ENCODE assay signal across 23 mouse cellular contexts in the genomic region with DNA sequence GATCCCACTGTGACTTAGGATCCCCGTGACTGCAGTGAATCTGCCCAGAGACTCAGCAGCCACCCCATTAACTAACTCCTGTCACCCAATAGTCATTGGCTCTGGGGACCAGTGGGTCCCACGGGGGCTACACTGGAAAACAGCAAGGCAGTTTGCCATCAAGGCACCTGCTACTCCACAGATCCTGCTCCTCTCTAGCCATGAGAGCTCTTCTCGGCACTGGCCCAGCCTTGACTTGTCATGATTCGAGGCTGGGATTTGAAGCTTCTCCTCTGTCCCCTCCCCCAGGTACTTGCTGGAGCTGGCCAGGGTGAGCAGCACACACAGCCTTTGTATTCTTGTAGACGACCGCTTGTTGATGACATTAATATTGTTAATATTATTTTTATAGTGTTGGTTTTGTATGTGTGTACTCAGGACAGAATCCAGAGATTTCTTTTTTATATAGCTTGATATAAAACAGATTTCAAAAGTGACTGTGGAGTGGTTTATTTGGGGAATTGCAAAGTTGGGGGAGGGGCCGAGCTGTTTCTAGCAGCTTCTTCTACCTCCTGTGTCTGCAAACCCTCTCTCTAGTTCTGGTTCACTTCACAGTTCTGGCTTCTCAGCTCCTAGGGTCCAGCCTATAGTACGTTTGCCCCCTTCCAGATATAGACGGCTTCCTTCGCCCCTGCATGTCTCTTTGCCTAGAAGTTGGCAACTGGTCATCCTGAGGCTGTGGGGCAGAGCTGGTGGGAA. TPM values are rescaled to one million over a fixed set of nuclear protein-coding genes. Genes with fewer than 3 reads are reported as not detected.
DNase-seq lines count a peak whose midpoint lies in the region; ATAC-seq and TF ChIP-seq lines count a peak whose summit lies in the region.
"Had no signal": no experiment of that assay in that cellular context is flagged by ENCODE, and none has a peak within 500 bp of the region (broad histone marks: within the 10 kb centered on the region; RNA-seq: fewer than 3 reads in every experiment).

No protein-coding gene starts in this region.

- H3K4me1 ChIP-seq in liver, embryonic 12.5 days, result peaks cover 42% of the 10 kb centered on the region
- H3K4me1 ChIP-seq in liver, embryonic 11.5 days (replicated peaks; ENCODE audit: control insufficient read depth, insufficient read depth, low read length), result peaks cover 15% of the 10 kb centered on the region
- no peaks in the 10 kb centered on the region; the same call in 1 of the 2 replicates for H3K4me1 ChIP-seq in intestine, postnatal 0 days (replicated peaks; ENCODE audit: control insufficient read depth, insufficient read depth, low read length)
- H3K4me1 ChIP-seq in midbrain, embryonic 16.5 days (ENCODE audit: control insufficient read depth, insufficient read depth, low read length), result no peaks in the 10 kb centered on the region
- H3K4me1 ChIP-seq: midbrain, embryonic 12.5 days had no signal

- no peak for DNase-seq in gastrocnemius, adult 2 months
- DNase-seq in gastrocnemius, postnatal 10 days, result no peak
- no peak for DNase-seq in liver, embryonic 11.5 days (ENCODE audit: low spot score)
- peak; percentile 66 for DNase-seq in NIH3T3 (ENCODE audit: low read depth)
- DNase-seq in right cerebral cortex, adult 2 months (ENCODE audit: low spot score in 2 of 2), result no peak
- DNase-seq: adrenal gland, adult 8-10 months; cerebellum, adult 2 months; lung, adult 18-20 months; thymus, adult 18-20 months; thymus, postnatal 36 days had no signal

- no peak overlapping the region for H3K4me3 ChIP-seq in gastrocnemius, adult 2 months
- no peak overlapping the region for H3K4me3 ChIP-seq in liver, embryonic 12.5 days
- H3K4me3 ChIP-seq in liver, embryonic 11.5 days (ENCODE audit: low read depth, low read length), result no peak overlapping the region
- H3K4me3 ChIP-seq in intestine, postnatal 0 days (ENCODE audit: low read depth, low read length), result no peak overlapping the region
- H3K4me3 ChIP-seq in midbrain, embryonic 16.5 days (ENCODE audit: low read depth, low read length), result no peak overlapping the region
- H3K4me3 ChIP-seq: limb, embryonic 12.5 days; midbrain, embryonic 12.5 days had no signal

- H3K27me3 ChIP-seq in liver, embryonic 12.5 days (replicated peaks), result peaks cover 31% of the 10 kb centered on the region
- peaks cover 3% of the 10 kb centered on the region; the same call in 1 of the 2 replicates for H3K27me3 ChIP-seq in liver, embryonic 11.5 days (replicated peaks; ENCODE audit: control insufficient read depth, insufficient read depth, low read length)
- 0 out of 2 replicates have a peak, but pooled peaks cover 25% of the 10 kb centered on the region for H3K27me3 ChIP-seq in intestine, postnatal 0 days (replicated peaks; ENCODE audit: control insufficient read depth, insufficient read depth, low read length)
- H3K27me3 ChIP-seq in midbrain, embryonic 16.5 days (ENCODE audit: control insufficient read depth, insufficient read depth, low read depth, low read length), result peaks cover 21% of the 10 kb centered on the region

- ATAC-seq in liver, embryonic 12.5 days, result no peak
- no peak for ATAC-seq in liver, embryonic 11.5 days (replicated peaks; ENCODE audit: low FRiP score)
- ATAC-seq in intestine, postnatal 0 days, result no peak
- no peak for ATAC-seq in midbrain, embryonic 16.5 days
- ATAC-seq: forebrain, embryonic 14.5 days; hindbrain, embryonic 16.5 days had no signal

- 68% methylated on average over 10 of the region's 10 CpGs for WGBS in liver, embryonic 12.5 days (ENCODE audit: insufficient replicate concordance)
- 71% methylated on average over 10 of the region's 10 CpGs for WGBS in liver, embryonic 11.5 days
- WGBS in intestine, postnatal 0 days, result 57% methylated on average over 10 of the region's 10 CpGs
- WGBS in midbrain, embryonic 16.5 days, result 66% methylated on average over 10 of the region's 10 CpGs

- peak overlapping the region; percentile 56 for H3K27ac ChIP-seq in gastrocnemius, adult 2 months
- peak overlapping the region; percentile 29; the same call in 1 of the 2 replicates for H3K27ac ChIP-seq in liver, embryonic 12.5 days
- H3K27ac ChIP-seq in liver, embryonic 11.5 days (ENCODE audit: low read depth, low read length), result no peak overlapping the region
- peak overlapping the region; percentile 21; the same call in 1 of the 2 replicates for H3K27ac ChIP-seq in intestine, postnatal 0 days (ENCODE audit: low read depth, low read length)
- no peak overlapping the region for H3K27ac ChIP-seq in midbrain, embryonic 16.5 days (ENCODE audit: low read length)
- H3K27ac ChIP-seq: limb, embryonic 12.5 days; midbrain, embryonic 12.5 days had no signal

- intact Hi-C loops in gastrocnemius, adult 2 months (cut with DNase I), result no loop called here

- H3K36me3 ChIP-seq in liver, embryonic 12.5 days, result peaks cover 55% of the 10 kb centered on the region
- peaks cover 27% of the 10 kb centered on the region for H3K36me3 ChIP-seq in liver, embryonic 11.5 days (ENCODE audit: control insufficient read depth, insufficient read depth, low read length)
- H3K36me3 ChIP-seq in intestine, postnatal 0 days (ENCODE audit: control insufficient read depth, insufficient read depth), result no peaks in the 10 kb centered on the region; the same call in 1 of the 2 replicates
- no peaks in the 10 kb centered on the region for H3K36me3 ChIP-seq in midbrain, embryonic 16.5 days (ENCODE audit: control insufficient read depth, insufficient read depth, low read length)
- H3K36me3 ChIP-seq: limb, embryonic 12.5 days; midbrain, embryonic 12.5 days had no signal

- no peak overlapping the region for H3K4me2 ChIP-seq in liver, embryonic 12.5 days
- H3K4me2 ChIP-seq in liver, embryonic 11.5 days, result no peak overlapping the region
- no peak overlapping the region for H3K4me2 ChIP-seq in intestine, postnatal 0 days (replicated peaks; ENCODE audit: low read depth)
- no peak overlapping the region for H3K4me2 ChIP-seq in midbrain, embryonic 16.5 days (ENCODE audit: low read length)
- H3K4me2 ChIP-seq: limb, embryonic 12.5 days; midbrain, embryonic 12.5 days had no signal

- TF ChIP-seq CTCF in gastrocnemius, adult 2 months (IDR thresholded peaks at IDR 0.05), result no peak
- TF ChIP-seq CTCF in intestine, postnatal 0 days (IDR thresholded peaks at IDR 0.05; ENCODE audit: low read depth), result no peak

- H3K9ac ChIP-seq in liver, embryonic 12.5 days, result no peak overlapping the region
- no peak overlapping the region for H3K9ac ChIP-seq in liver, embryonic 11.5 days (ENCODE audit: low read depth, low read length)
- H3K9ac ChIP-seq in intestine, postnatal 0 days (ENCODE audit: low read depth, low read length), result no peak overlapping the region
- no peak overlapping the region for H3K9ac ChIP-seq in midbrain, embryonic 16.5 days (ENCODE audit: low read depth, low read length)
- H3K9ac ChIP-seq: limb, embryonic 12.5 days; midbrain, embryonic 12.5 days had no signal

- no peaks in the 10 kb centered on the region for H3K9me3 ChIP-seq in liver, embryonic 12.5 days (replicated peaks)
- no peaks in the 10 kb centered on the region for H3K9me3 ChIP-seq in liver, embryonic 11.5 days (ENCODE audit: control insufficient read depth, low read length)
- no peaks in the 10 kb centered on the region for H3K9me3 ChIP-seq in intestine, postnatal 0 days (ENCODE audit: control insufficient read depth)
- no peaks in the 10 kb centered on the region for H3K9me3 ChIP-seq in midbrain, embryonic 16.5 days (replicated peaks; ENCODE audit: control insufficient read depth, low read length, poor library complexity, severe bottlenecking)
- H3K9me3 ChIP-seq: limb, embryonic 12.5 days; midbrain, embryonic 12.5 days had no signal

RNA-seq across cellular contexts. Expression of a gene that starts 12.4 kb away (rescaled TPM):
- 10 to 100 TPM; 29.1 to 54.8 TPM for total RNA-seq in gastrocnemius, adult 2 months (2021)
- total RNA-seq in gastrocnemius, postnatal 10 days (2021), result 10 to 100 TPM; 37.0 to 47.7 TPM
- 88.6 and 94.9 TPM in 2 replicates for polyA plus RNA-seq in liver, embryonic 12.5 days (2016; fragmentation: Nextera tagmentation; extraction: Ambion mirVana)
- polyA plus RNA-seq in liver, embryonic 11.5 days (2014; fragmentation: Nextera tagmentation; extraction: Ambion mirVana), result 107 TPM in 2 replicates
- 10.5 and 10.8 TPM in 2 replicates for polyA plus RNA-seq in intestine, postnatal 0 days (2015; fragmentation: Nextera tagmentation; extraction: Ambion mirVana)
- polyA plus RNA-seq in midbrain, embryonic 16.5 days (2015; fragmentation: Nextera tagmentation; extraction: Ambion mirVana), result 0.31 and 0.79 TPM in 2 replicates

RNA-seq across cellular contexts. Expression of a gene that starts 30.9 kb away (rescaled TPM):
- total RNA-seq in gastrocnemius, adult 2 months (2021), result under 1 TPM; 0.20 to 0.33 TPM
- 1 to 10 TPM; 4.7 to 6.5 TPM for total RNA-seq in gastrocnemius, postnatal 10 days (2021)
- 1.8 and 2.4 TPM in 2 replicates for polyA plus RNA-seq in liver, embryonic 12.5 days (2016; fragmentation: Nextera tagmentation; extraction: Ambion mirVana)
- polyA plus RNA-seq in liver, embryonic 11.5 days (2014; fragmentation: Nextera tagmentation; extraction: Ambion mirVana), result 4.9 and 5.6 TPM in 2 replicates
- polyA plus RNA-seq in intestine, postnatal 0 days (2015; fragmentation: Nextera tagmentation; extraction: Ambion mirVana), result 7.3 and 8.6 TPM in 2 replicates
- 1.0 and 3.1 TPM in 2 replicates for polyA plus RNA-seq in midbrain, embryonic 16.5 days (2015; fragmentation: Nextera tagmentation; extraction: Ambion mirVana)
- total RNA-seq: adrenal gland, adult 8-10 months; hematopoietic stem cell, adult 5-6 weeks; megakaryocyte, adult 5-6 weeks; monocyte, adult 5-6 weeks had no signal

RNA-seq across cellular contexts. Expression of a gene that starts 37.9 kb away (rescaled TPM):
- 1 to 10 TPM in 1 of 2 experiments, under 1 TPM in 1; 0.56 to 1.5 TPM for total RNA-seq in gastrocnemius, adult 2 months (2021)
- 10 to 100 TPM; 20.3 to 26.0 TPM for total RNA-seq in gastrocnemius, postnatal 10 days (2021)
- polyA plus RNA-seq in liver, embryonic 12.5 days (2016; fragmentation: Nextera tagmentation; extraction: Ambion mirVana), result 15.5 and 18.2 TPM in 2 replicates
- polyA plus RNA-seq in liver, embryonic 11.5 days (2014; fragmentation: Nextera tagmentation; extraction: Ambion mirVana), result 18.6 and 20.4 TPM in 2 replicates
- 163 and 172 TPM in 2 replicates for polyA plus RNA-seq in intestine, postnatal 0 days (2015; fragmentation: Nextera tagmentation; extraction: Ambion mirVana)
- 2.0 and 2.1 TPM in 2 replicates for polyA plus RNA-seq in midbrain, embryonic 16.5 days (2015; fragmentation: Nextera tagmentation; extraction: Ambion mirVana)
- total RNA-seq: monocyte, adult 5-6 weeks had no signal

RNA-seq across cellular contexts. Expression of a gene that starts 48.1 kb away (rescaled TPM):
- total RNA-seq in gastrocnemius, adult 2 months (2021), result not detected
- under 1 TPM in 1 of 2 experiments, not detected in 1; 0.70 TPM for total RNA-seq in gastrocnemius, postnatal 10 days (2021)
- 0.28 TPM in 1 of 2 replicates, not detected in the other for polyA plus RNA-seq in liver, embryonic 12.5 days (2016; fragmentation: Nextera tagmentation; extraction: Ambion mirVana)
- 0.36 TPM in 1 of 2 replicates, not detected in the other for polyA plus RNA-seq in liver, embryonic 11.5 days (2014; fragmentation: Nextera tagmentation; extraction: Ambion mirVana)
- 2.2 and 2.8 TPM in 2 replicates for polyA plus RNA-seq in intestine, postnatal 0 days (2015; fragmentation: Nextera tagmentation; extraction: Ambion mirVana)
- polyA plus RNA-seq in midbrain, embryonic 16.5 days (2015; fragmentation: Nextera tagmentation; extraction: Ambion mirVana), result 4.9 and 7.0 TPM in 2 replicates
- total RNA-seq: gastrocnemius, postnatal 36 days; heart, adult 8-10 months; hematopoietic stem cell, adult 5-6 weeks; megakaryocyte, adult 5-6 weeks; monocyte, adult 5-6 weeks had no signal
- polyA plus RNA-seq: neural tube, embryonic 11.5 days had no signal

Comparison
In these comparisons a context has a peak if more than half of its experiments do, and no peak if none do; other contexts are left out.
1. H3K27ac ChIP-seq: peak in gastrocnemius, adult 2 months (single experiment), liver, embryonic 12.5 days (single experiment) and intestine, postnatal 0 days (single experiment); none in liver, embryonic 11.5 days (single experiment) and midbrain, embryonic 16.5 days (single experiment).